Comparison of ENCODE assay signal across 24 mouse cellular contexts in the genomic region with DNA sequence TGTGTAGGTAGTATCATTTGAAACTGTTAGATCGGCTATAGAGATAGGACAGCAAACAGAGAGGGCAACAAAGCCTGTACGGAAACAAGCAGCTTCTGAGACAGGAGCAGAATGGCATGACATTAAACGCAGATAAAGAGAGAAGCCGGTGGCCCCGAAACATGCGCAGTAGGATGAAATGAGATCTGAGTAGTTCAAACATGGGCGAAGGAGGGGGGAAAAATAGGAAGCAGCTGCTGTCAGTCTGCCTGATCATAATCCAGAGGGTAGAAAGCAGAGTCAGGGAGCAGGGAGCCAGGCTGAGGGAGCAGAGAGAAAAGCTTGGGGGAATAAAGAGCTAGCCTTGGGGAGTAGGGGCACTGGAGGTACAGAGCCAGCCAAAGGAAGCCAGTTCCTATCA. TPM values are rescaled to one million over a fixed set of nuclear protein-coding genes. Genes with fewer than 3 reads are reported as not detected.
DNase-seq lines count a peak whose midpoint lies in the region; ATAC-seq lines count a peak whose summit lies in the region.
"Had no signal": no experiment of that assay in that cellular context is flagged by ENCODE, and none has a peak within 500 bp of the region (broad histone marks: within the 10 kb centered on the region; RNA-seq: fewer than 3 reads in every experiment).

No protein-coding gene starts in this region.

- no peak overlapping the region for H3K9ac ChIP-seq in embryonic facial prominence, embryonic 14.5 days (ENCODE audit: low read depth, low read length)
- no peak overlapping the region for H3K9ac ChIP-seq in midbrain, embryonic 16.5 days (ENCODE audit: low read depth, low read length)
- H3K9ac ChIP-seq: heart, embryonic 13.5 days; hindbrain, embryonic 13.5 days; limb, embryonic 15.5 days; liver, embryonic 15.5 days; neural tube, embryonic 15.5 days had no signal

- H3K9me3 ChIP-seq in embryonic facial prominence, embryonic 14.5 days (ENCODE audit: control insufficient read depth, low read length), result 0 out of 2 replicates have a peak, but pooled peaks cover 3% of the 10 kb centered on the region
- peaks cover 8% of the 10 kb centered on the region; the same call in 1 of the 2 replicates for H3K9me3 ChIP-seq in midbrain, embryonic 16.5 days (replicated peaks; ENCODE audit: control insufficient read depth, low read length, poor library complexity, severe bottlenecking)
- H3K9me3 ChIP-seq: G1E; hindbrain, embryonic 13.5 days; limb, embryonic 15.5 days; liver, embryonic 15.5 days; neural tube, embryonic 15.5 days had no signal

- peak; percentile 51 for ATAC-seq in CD4-positive, CD25-positive, alpha-beta regulatory T cell, adult 4 months
- peak; percentile 72; the same call in 1 of the 2 replicates for ATAC-seq in embryonic facial prominence, embryonic 14.5 days (ENCODE audit: low read depth)
- ATAC-seq in midbrain, embryonic 16.5 days, result peak; percentile 62; the same call in 1 of the 2 replicates
- ATAC-seq: inflammation-experienced regulatory T-cells, adult 6 months had no signal

- DNase-seq in CD4-positive, CD25-positive, alpha-beta regulatory T cell, adult 2 months (ENCODE audit: low read depth, low spot score), result peak; percentile 36
- DNase-seq in embryonic facial prominence, embryonic 14.5 days (ENCODE audit: low spot score), result peak; percentile 68
- no peak for DNase-seq in B cell, adult 2 months
- no peak for DNase-seq in frontal cortex, postnatal 36 days (ENCODE audit: low spot score in 2 of 2)
- no peak for DNase-seq in cerebellum, adult 18-20 months
- DNase-seq: adrenal gland, postnatal 14 days; cerebellum, adult 2 months; heart, adult 11 months; kidney, adult 8-10 months; kidney, postnatal 36 days; lung, postnatal 10 days; right cerebral cortex, postnatal 25 days; thymus, adult 18-20 months had no signal

- 0 out of 2 replicates have a peak overlapping the region, but pooled peaks have one; percentile 4 for H3K4me2 ChIP-seq in embryonic facial prominence, embryonic 14.5 days (ENCODE audit: low read depth, low read length)
- H3K4me2 ChIP-seq in midbrain, embryonic 16.5 days (ENCODE audit: low read length), result 0 out of 2 replicates have a peak overlapping the region, but pooled peaks have one; percentile 3
- H3K4me2 ChIP-seq: heart, embryonic 13.5 days; hindbrain, embryonic 13.5 days; limb, embryonic 15.5 days; liver, embryonic 15.5 days; neural tube, embryonic 15.5 days had no signal

- H3K36me3 ChIP-seq in embryonic facial prominence, embryonic 14.5 days (ENCODE audit: control insufficient read depth, insufficient read depth, low read length), result no peaks in the 10 kb centered on the region
- H3K36me3 ChIP-seq in midbrain, embryonic 16.5 days (ENCODE audit: control insufficient read depth, insufficient read depth, low read length), result no peaks in the 10 kb centered on the region
- H3K36me3 ChIP-seq: G1E; heart, embryonic 13.5 days; hindbrain, embryonic 13.5 days; limb, embryonic 15.5 days; liver, embryonic 15.5 days; neural tube, embryonic 15.5 days had no signal

- no peak overlapping the region for H3K4me3 ChIP-seq in embryonic facial prominence, embryonic 14.5 days (ENCODE audit: low read depth, low read length)
- no peak overlapping the region for H3K4me3 ChIP-seq in midbrain, embryonic 16.5 days (ENCODE audit: low read depth, low read length)
- H3K4me3 ChIP-seq: heart, embryonic 13.5 days; hindbrain, embryonic 13.5 days; limb, embryonic 15.5 days; liver, embryonic 15.5 days; myocyte; neural tube, embryonic 15.5 days had no signal

- no peaks in the 10 kb centered on the region for H3K27me3 ChIP-seq in embryonic facial prominence, embryonic 14.5 days (replicated peaks; ENCODE audit: control insufficient read depth, insufficient read depth, low read length)
- H3K27me3 ChIP-seq in midbrain, embryonic 16.5 days (ENCODE audit: control insufficient read depth, insufficient read depth, low read depth, low read length), result no peaks in the 10 kb centered on the region
- H3K27me3 ChIP-seq: heart, embryonic 13.5 days; hindbrain, embryonic 13.5 days; limb, embryonic 15.5 days; liver, embryonic 15.5 days; neural tube, embryonic 15.5 days had no signal

- H3K4me1 ChIP-seq in embryonic facial prominence, embryonic 14.5 days (ENCODE audit: control insufficient read depth, insufficient read depth, low read length), result peaks cover 7% of the 10 kb centered on the region
- peaks cover 5% of the 10 kb centered on the region; the same call in 1 of the 2 replicates for H3K4me1 ChIP-seq in midbrain, embryonic 16.5 days (ENCODE audit: control insufficient read depth, insufficient read depth, low read length)
- H3K4me1 ChIP-seq: heart, embryonic 13.5 days; limb, embryonic 15.5 days; liver, embryonic 15.5 days; neural tube, embryonic 15.5 days had no signal

- 30% methylated on average over 7 of the region's 7 CpGs for WGBS in embryonic facial prominence, embryonic 14.5 days
- 32% methylated on average over 7 of the region's 7 CpGs for WGBS in midbrain, embryonic 16.5 days

- no peak overlapping the region for H3K27ac ChIP-seq in embryonic facial prominence, embryonic 14.5 days (replicated peaks; ENCODE audit: low read depth, low read length)
- H3K27ac ChIP-seq in midbrain, embryonic 16.5 days (ENCODE audit: low read length), result no peak overlapping the region; the same call in 1 of the 2 replicates
- H3K27ac ChIP-seq: heart, embryonic 13.5 days; hindbrain, embryonic 13.5 days; limb, embryonic 15.5 days; liver, embryonic 15.5 days; neural tube, embryonic 15.5 days had no signal

RNA-seq across cellular contexts. Expression of a gene that starts 24.0 kb away (rescaled TPM):
- 10 to 100 TPM; 12.2 to 16.1 TPM for polyA plus RNA-seq in CD4-positive, CD25-positive, alpha-beta regulatory T cell, adult 4 months (2017; shearing (Covaris generic))
- polyA plus RNA-seq in embryonic facial prominence, embryonic 14.5 days (2014; fragmentation: Nextera tagmentation; extraction: Ambion mirVana), result 13.8 and 15.4 TPM in 2 replicates
- 43.7 and 46.4 TPM in 2 replicates for polyA plus RNA-seq in midbrain, embryonic 16.5 days (2015; fragmentation: Nextera tagmentation; extraction: Ambion mirVana)

RNA-seq across cellular contexts. Expression of a gene that starts 54.9 kb away (rescaled TPM):
- under 1 TPM; 0.22 to 0.61 TPM for polyA plus RNA-seq in CD4-positive, CD25-positive, alpha-beta regulatory T cell, adult 4 months (2017; shearing (Covaris generic))
- polyA plus RNA-seq in embryonic facial prominence, embryonic 14.5 days (2014; fragmentation: Nextera tagmentation; extraction: Ambion mirVana), result 0.67 and 0.69 TPM in 2 replicates
- 0.85 and 0.93 TPM in 2 replicates for polyA plus RNA-seq in midbrain, embryonic 16.5 days (2015; fragmentation: Nextera tagmentation; extraction: Ambion mirVana)
- polyA plus RNA-seq: G1E had no signal

RNA-seq across cellular contexts. Expression of a gene that starts 59.7 kb away (rescaled TPM):
- 1 to 10 TPM; 2.0 to 3.1 TPM for polyA plus RNA-seq in CD4-positive, CD25-positive, alpha-beta regulatory T cell, adult 4 months (2017; shearing (Covaris generic))
- polyA plus RNA-seq in embryonic facial prominence, embryonic 14.5 days (2014; fragmentation: Nextera tagmentation; extraction: Ambion mirVana), result not detected in 2 replicates
- polyA plus RNA-seq in midbrain, embryonic 16.5 days (2015; fragmentation: Nextera tagmentation; extraction: Ambion mirVana), result not detected in 2 replicates
- polyA plus RNA-seq: cerebellum, adult 2 months; G1E; heart, embryonic 13.5 days; hindbrain, embryonic 13.5 days; limb, embryonic 15.5 days; neural tube, embryonic 15.5 days; stomach, embryonic 14.5 days had no signal

Comparison
In these comparisons a context has a peak if more than half of its experiments do, and no peak if none do; other contexts are left out.
1. DNase-seq: peak in CD4-positive, CD25-positive, alpha-beta regulatory T cell, adult 2 months (single experiment) and embryonic facial prominence, embryonic 14.5 days (single experiment); none in B cell, adult 2 months (0 of 2), frontal cortex, postnatal 36 days (0 of 2) and cerebellum, adult 18-20 months (0 of 2).
2. Peak in every context shown above with its lines, with median percentiles within 50 percentile points of each other: ATAC-seq.